Mouse (Mus musculus) C2C12 (cell line): ENCODE results near the gene Alkbh7. TPM values are rescaled to one million over a fixed set of nuclear protein-coding genes. Genes with fewer than 3 reads are reported as not detected.

ENCODE experiments used
- H3K27me3 ChIP-seq: one replicate; pipeline ENCODE4 v1.6.1; 2011; ENCODE audit not compliant: control insufficient read depth, insufficient read depth, insufficient read length
- H3K36me3 ChIP-seq: one replicate; pipeline ENCODE4 v1.6.1; 2011; ENCODE audit not compliant: control insufficient read depth, insufficient read depth
- H3K4me3 ChIP-seq: one replicate; pipeline ENCODE4 v1.5.1; 2011; ENCODE audit warnings: mild to moderate bottlenecking, control low read depth; ENCODE audit not compliant: poor library complexity, insufficient read depth, severe bottlenecking
- H3K79me2 ChIP-seq: one replicate; pipeline ENCODE4 v1.6.1; 2011; ENCODE audit not compliant: control insufficient read depth, insufficient read depth
- H3K79me3 ChIP-seq: one replicate; pipeline ENCODE4 v1.6.1; 2011; ENCODE audit warnings: low read depth, control low read depth
- H3ac ChIP-seq: one replicate; pipeline ENCODE3; 2011; ENCODE audit warnings: low read depth; ENCODE audit not compliant: control insufficient read depth, insufficient read length
- CEBPB ChIP-seq: IDR thresholded peaks from one replicate; pipeline ENCODE4 v1.6.1; 2011; ENCODE audit warnings: low read depth, mild to moderate bottlenecking, control low read depth, moderate library complexity
- CTCF ChIP-seq: IDR thresholded peaks from one replicate; pipeline ENCODE4 v1.5.1; 2011; ENCODE audit not compliant: control insufficient read depth, insufficient read depth, insufficient read length
- FOSL1 ChIP-seq: IDR thresholded peaks from one replicate; pipeline ENCODE4 v1.8.0; 2011; ENCODE audit warnings: mild to moderate bottlenecking, low read length; ENCODE audit not compliant: poor library complexity, insufficient read depth, severe bottlenecking
- MAX ChIP-seq: IDR thresholded peaks from one replicate; pipeline ENCODE4 v1.6.1; 2011; ENCODE audit warnings: mild to moderate bottlenecking, control low read depth
- MYOD1 ChIP-seq: IDR thresholded peaks from one replicate; pipeline ENCODE4 v1.6.1; 2011; ENCODE audit warnings: low read depth; ENCODE audit not compliant: control insufficient read depth, insufficient read length
- MYOG ChIP-seq: IDR thresholded peaks from one replicate; pipeline ENCODE4 v1.6.1; 2011; ENCODE audit not compliant: control insufficient read depth, insufficient read length; ENCODE audit errors: extremely low read depth
- USF1 ChIP-seq: IDR thresholded peaks from one replicate; pipeline ENCODE4 v1.6.1; 2011; ENCODE audit warnings: low read depth, mild to moderate bottlenecking, control low read depth, moderate library complexity
- polyA plus RNA-seq: library from polyadenylated mRNA; unstranded; fragments of >200 nt; fragmentation: generic; extraction: Trizol; gene quantifications from one replicate; pipeline ENCODE4 v1.2.1, GENCODE M21; 2012; ENCODE audit warnings: missing spikeins

Alkbh7 gene
- polyA plus RNA-seq, 1 experiment, result 24.1 TPM

DNA sequence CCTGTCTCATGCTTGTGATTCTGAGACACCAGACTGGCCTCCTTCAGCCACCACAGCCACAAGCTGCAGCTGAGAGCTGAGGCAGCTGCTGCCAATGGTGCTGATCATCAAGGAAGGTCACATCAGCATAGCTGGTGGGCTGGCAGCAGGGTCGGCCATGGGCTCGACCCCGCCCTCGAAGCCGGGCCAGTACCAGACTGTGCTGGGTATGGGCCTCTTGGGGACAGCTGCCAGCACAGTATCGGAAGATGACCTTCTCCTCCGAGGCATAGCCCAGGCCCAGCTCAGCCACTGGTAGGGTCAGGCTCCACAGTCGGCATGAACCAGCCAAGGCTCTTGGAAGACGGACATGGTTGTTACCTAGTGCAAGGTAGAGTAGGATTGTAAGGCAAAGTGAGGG, 2.3 kb downstream of the Alkbh7 start:
- H3K36me3 ChIP-seq, result peaks cover 39% of the 10 kb centered on the region
- H3K79me3 ChIP-seq, result peaks cover 2% of the 10 kb centered on the region
- H3K79me2 ChIP-seq, result no peaks in the 10 kb centered on the region
- TF ChIP-seq USF1 (no peak), FOSL1 (no peak), MYOD1 (no peak), CEBPB (no peak), MYOG (no peak), MAX (no peak), CTCF (no peak)
- H3ac ChIP-seq, result no peak overlapping the region
- H3K4me3 ChIP-seq, result no peak overlapping the region
- H3K27me3 ChIP-seq, result no peaks in the 10 kb centered on the region

DNA sequence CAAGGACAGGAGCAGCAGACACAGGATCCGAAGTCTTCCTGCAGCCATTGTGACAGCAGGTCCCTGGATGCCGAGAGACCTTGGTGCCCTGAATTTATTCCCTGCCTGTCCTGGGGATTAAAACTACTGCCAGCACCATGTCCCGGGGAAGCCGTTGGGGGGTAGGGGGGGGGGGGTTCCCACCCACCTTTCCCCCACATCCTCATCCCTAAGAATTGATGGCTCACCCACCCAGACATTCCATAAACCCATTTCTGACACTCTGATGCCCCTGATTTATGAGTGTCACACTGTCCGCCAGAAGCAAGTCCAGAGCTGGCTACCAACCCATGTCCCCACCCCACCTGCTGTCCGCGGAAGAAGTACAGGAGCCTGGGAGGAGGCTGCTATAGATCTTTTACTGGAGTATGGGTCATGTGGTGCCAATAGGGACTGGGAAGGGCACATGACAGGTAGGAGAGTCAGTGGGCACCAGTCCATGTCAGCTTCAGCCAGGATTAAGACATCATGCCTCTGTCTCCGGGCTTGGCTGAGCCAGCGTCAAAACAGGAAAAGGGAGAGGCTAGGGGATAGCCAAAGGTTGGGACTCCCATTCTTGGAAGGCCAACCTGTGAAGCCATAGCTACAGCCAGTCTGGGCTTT, 3.0 kb downstream of the Alkbh7 start, which contains the start of gene Pspn:
Gene Pspn (minus strand): TSS at position 51 of the 642 bp plus-strand sequence.
- Histone ChIP-seq H3ac (no peak within 1 kb of the TSS), H3K4me3 (no peak within 1 kb of the TSS), H3K79me3 (peaks cover 2% of the 10 kb centered on the region), H3K27me3 (no peaks in the 10 kb centered on the region), H3K79me2 (no peaks in the 10 kb centered on the region), H3K36me3 (peaks cover 36% of the 10 kb centered on the region)
- no peak for TF ChIP-seq MYOG
- TF ChIP-seq CEBPB, result no peak
- no peak for TF ChIP-seq USF1
- TF ChIP-seq MYOD1, result no peak
- no peak for TF ChIP-seq MAX
- no peak for TF ChIP-seq FOSL1
- no peak for TF ChIP-seq CTCF

DNA sequence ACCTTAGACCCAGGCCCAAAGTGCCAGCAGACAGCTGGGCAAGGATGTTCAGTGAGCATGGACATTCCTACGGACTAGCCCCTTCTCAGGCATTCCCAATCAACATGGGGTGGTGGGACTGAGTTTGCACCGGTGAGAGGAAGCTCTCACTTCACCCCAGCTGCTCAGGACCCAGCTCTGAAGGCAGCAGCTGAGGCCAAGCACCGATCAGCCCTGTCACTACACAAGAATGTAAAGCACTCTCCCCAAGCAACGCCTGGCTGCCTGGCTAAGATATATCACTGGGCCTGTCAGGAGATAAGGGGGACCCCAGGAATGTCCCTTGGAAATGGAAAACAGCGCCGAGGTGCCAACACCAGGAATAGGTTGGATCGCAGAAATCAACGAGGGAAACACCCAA, 4.1 kb downstream of the Alkbh7 start:
- Histone ChIP-seq H3K4me3 (no peak overlapping the region), H3K36me3 (peaks cover 35% of the 10 kb centered on the region), H3K79me3 (peaks cover 2% of the 10 kb centered on the region), H3K27me3 (no peaks in the 10 kb centered on the region), H3ac (no peak overlapping the region), H3K79me2 (no peaks in the 10 kb centered on the region)
- no peak for TF ChIP-seq USF1
- no peak for TF ChIP-seq MYOD1
- no peak for TF ChIP-seq CEBPB
- TF ChIP-seq CTCF, result no peak
- no peak for TF ChIP-seq FOSL1
- TF ChIP-seq MYOG, result no peak
- no peak for TF ChIP-seq MAX

DNA sequence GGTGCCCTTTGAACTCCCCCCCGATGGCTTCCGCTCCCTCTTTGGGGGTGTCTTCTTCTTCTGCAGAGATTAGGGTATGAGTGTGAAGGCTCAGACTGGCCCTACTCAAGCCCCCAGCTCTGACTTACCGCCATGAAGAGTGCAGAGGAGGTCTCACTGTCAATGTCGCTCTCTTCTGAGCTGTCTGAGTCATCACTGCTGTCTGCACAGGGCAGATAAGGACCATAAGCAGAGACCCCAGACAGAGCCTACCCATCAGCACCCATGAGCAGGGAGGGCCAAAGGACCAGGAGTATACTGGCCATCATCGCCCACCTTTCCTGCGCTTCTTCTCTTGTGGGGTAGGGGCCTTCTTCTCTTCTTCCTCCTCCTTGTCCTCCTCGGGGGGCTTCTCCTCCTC, 6.9 kb downstream of the Alkbh7 start:
- peaks cover 4% of the 10 kb centered on the region for H3K79me2 ChIP-seq
- H3ac ChIP-seq, result no peak overlapping the region
- H3K27me3 ChIP-seq, result no peaks in the 10 kb centered on the region
- no peak overlapping the region for H3K4me3 ChIP-seq
- no peak for TF ChIP-seq USF1
- no peak for TF ChIP-seq CEBPB
- TF ChIP-seq MAX, result no peak
- no peak for TF ChIP-seq FOSL1
- H3K79me3 ChIP-seq, result peaks cover 2% of the 10 kb centered on the region
- peaks cover 57% of the 10 kb centered on the region for H3K36me3 ChIP-seq

DNA sequence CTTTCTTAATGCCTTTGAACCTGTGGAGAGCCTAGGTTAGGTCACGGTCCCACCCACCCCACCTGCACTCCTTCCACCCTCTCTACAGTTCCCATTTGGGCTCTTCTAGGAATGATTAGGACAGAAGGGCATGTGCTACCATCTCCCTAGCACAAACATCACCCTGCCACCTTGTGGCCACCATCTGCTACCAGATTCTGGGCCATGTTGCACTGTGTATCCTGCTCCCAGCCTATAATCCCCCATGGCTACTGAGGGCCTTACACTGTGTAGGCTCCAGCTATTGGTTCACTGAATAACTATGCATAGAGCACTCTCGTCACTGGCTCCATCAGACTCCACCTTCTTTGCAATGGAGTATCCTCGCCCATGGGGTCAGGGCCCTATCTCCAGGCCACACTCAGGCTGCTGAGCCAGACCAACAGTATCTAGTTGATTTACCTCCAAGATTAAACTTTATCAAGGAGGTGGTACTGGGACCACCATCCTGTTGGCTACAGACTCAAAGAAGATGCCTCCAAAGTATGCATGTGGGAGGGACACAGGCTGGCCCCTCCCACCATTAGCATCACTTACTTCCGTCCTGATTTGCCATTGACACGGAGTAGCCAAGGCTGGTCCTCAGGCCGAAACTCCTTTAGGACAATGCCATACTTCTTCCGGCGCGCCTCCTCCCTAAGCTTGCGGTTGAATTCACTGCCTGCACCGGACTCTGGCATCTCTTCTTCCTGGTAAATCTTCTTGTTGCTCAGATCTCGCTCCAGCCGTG, 10.2 kb downstream of the Alkbh7 start:
- Histone ChIP-seq H3K4me3 (no peak overlapping the region), H3K79me2 (peaks cover 25% of the 10 kb centered on the region), H3K36me3 (peaks cover 61% of the 10 kb centered on the region), H3ac (no peak overlapping the region), H3K27me3 (no peaks in the 10 kb centered on the region), H3K79me3 (peaks cover 14% of the 10 kb centered on the region)
- TF ChIP-seq MAX (no peak), MYOG (no peak), CTCF (peak; percentile 7), CEBPB (no peak)

DNA sequence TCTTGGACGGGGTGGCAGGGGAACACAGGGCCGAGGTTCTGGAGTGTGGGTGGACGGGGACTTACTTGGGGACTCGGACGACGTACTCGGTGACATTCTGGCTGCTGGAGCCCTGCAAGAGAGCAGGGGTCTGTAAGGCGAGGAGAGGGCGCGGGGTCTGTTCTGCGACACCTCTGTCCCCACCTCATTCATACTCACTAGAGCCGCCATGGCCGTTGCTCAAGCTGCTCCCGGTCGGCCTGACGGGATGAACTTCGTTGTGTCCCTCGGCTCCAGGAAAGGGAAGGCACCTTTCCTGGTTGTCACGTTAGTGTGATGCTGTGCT, 13.7 kb downstream of the Alkbh7 start:
- H3K4me3 ChIP-seq, result peak overlapping the region; percentile 89
- peaks cover 35% of the 10 kb centered on the region for H3K36me3 ChIP-seq
- H3ac ChIP-seq, result peak overlapping the region; percentile 93
- H3K27me3 ChIP-seq, result no peaks in the 10 kb centered on the region
- TF ChIP-seq MAX, result no peak
- no peak for TF ChIP-seq MYOD1
- TF ChIP-seq MYOG, result no peak
- TF ChIP-seq USF1, result no peak
- no peak for TF ChIP-seq FOSL1
- TF ChIP-seq CEBPB, result no peak
- no peak for TF ChIP-seq CTCF
- H3K79me2 ChIP-seq, result peaks cover 25% of the 10 kb centered on the region
- peaks cover 14% of the 10 kb centered on the region for H3K79me3 ChIP-seq
